Mouse (Mus musculus) liver, embryonic 11.5 days (tissue): Measurements from ENCODE around the gene Pygm. TPM values are rescaled to one million over a fixed set of nuclear protein-coding genes. Genes with fewer than 3 reads are reported as not detected.

Experiments
- ATAC-seq: fragments of 200-750 bp; cut with Nextera tagmentation; replicated peaks from 2 replicates; pipeline ENCODE4 v1.8.0; 2017; ENCODE audit warnings: moderate number of reproducible peaks, mild to moderate bottlenecking, moderate TSS enrichment, moderate library complexity; ENCODE audit not compliant: low FRiP score
- DNase-seq: peaks from one replicate; pipeline ENCODE4 v3.0.0-alpha.2; 2017; ENCODE audit warnings: low spot score
- H3K27ac ChIP-seq: fragments of 300-500 bp; sonication (generic); 2 replicates; pipeline ENCODE4 v1.5.1; 2014; ENCODE audit warnings: mild to moderate bottlenecking, low read depth, low read length, control low read depth
- H3K27me3 ChIP-seq: fragments of 300-500 bp; sonication (generic); replicated peaks from 2 replicates; pipeline ENCODE4 v1.6.1; 2014; ENCODE audit warnings: low read length, mixed read lengths; ENCODE audit not compliant: control insufficient read depth, insufficient read depth
- H3K36me3 ChIP-seq: fragments of 300-500 bp; sonication (generic); 2 replicates; pipeline ENCODE4 v1.6.1; 2014; ENCODE audit warnings: mild to moderate bottlenecking, low read length, moderate library complexity, mixed read lengths; ENCODE audit not compliant: control insufficient read depth, insufficient read depth
- H3K4me1 ChIP-seq: fragments of 300-500 bp; sonication (generic); replicated peaks from 2 replicates; pipeline ENCODE4 v1.6.1; 2014; ENCODE audit warnings: low read length, mixed read lengths; ENCODE audit not compliant: control insufficient read depth, insufficient read depth
- H3K4me2 ChIP-seq: fragments of 300-500 bp; sonication (generic); 2 replicates; pipeline ENCODE4 v1.6.1; 2014; ENCODE audit warnings: mild to moderate bottlenecking, control low read depth, moderate library complexity
- H3K4me3 ChIP-seq: fragments of 300-500 bp; sonication (generic); 2 replicates; pipeline ENCODE4 v1.5.1; 2014; ENCODE audit warnings: low read depth, low read length, control low read depth
- H3K9ac ChIP-seq: fragments of 300-500 bp; sonication (generic); 2 replicates; pipeline ENCODE4 v1.6.1; 2014; ENCODE audit warnings: low read depth, low read length, control low read depth
- H3K9me3 ChIP-seq: fragments of 300-500 bp; sonication (generic); 2 replicates; pipeline ENCODE4 v1.6.1; 2016; ENCODE audit warnings: low read length, inconsistent platforms, mixed read lengths; ENCODE audit not compliant: control insufficient read depth
- WGBS: fragments of 180-500 bp; shearing (Covaris S2); extraction: QIAGEN DNeasy Blood & Tissue Kit; methylation state at CpG from one replicate; pipeline ENCODE4 v1.1.7; 2014; 5-methylcytosine and 5-hydroxymethylcytosine counted together
- polyA plus RNA-seq: library from polyadenylated mRNA; unstranded; fragments of >200 nt; fragmentation: Nextera tagmentation; extraction: Ambion mirVana; gene quantifications from 2 replicates; pipeline ENCODE4 v1.2.1, GENCODE M21; 2014

Pygm gene
- polyA plus RNA-seq, 1 experiment from 2014 or later = 4.3 TPM

GRCm38 (mm10) chr19:6376643-6377042, 7.6 kb upstream of the Pygm start:
- Histone ChIP-seq H3K27ac (no peak overlapping the region), H3K36me3 (peaks cover 67% of the 10 kb centered on the region), H3K4me1 (no peaks in the 10 kb centered on the region; the same call in 1 of the 2 replicates), H3K9ac (no peak overlapping the region), H3K27me3 (no peaks in the 10 kb centered on the region), H3K9me3 (no peaks in the 10 kb centered on the region), H3K4me2 (no peak overlapping the region), H3K4me3 (no peak overlapping the region)
- 74% methylated on average over 2 of the region's 2 CpGs for WGBS
- DNase-seq (no peak), ATAC-seq (no peak)

GRCm38 (mm10) chr19:6377327-6378040, 6.7 kb upstream of the Pygm start:
- WGBS = 84% methylated on average over 11 of the region's 11 CpGs
- DNase-seq = no peak
- Histone ChIP-seq H3K36me3 (peaks cover 58% of the 10 kb centered on the region), H3K27me3 (no peaks in the 10 kb centered on the region), H3K4me3 (no peak overlapping the region), H3K27ac (no peak overlapping the region), H3K9ac (no peak overlapping the region), H3K4me1 (no peaks in the 10 kb centered on the region; the same call in 1 of the 2 replicates), H3K9me3 (no peaks in the 10 kb centered on the region), H3K4me2 (no peak overlapping the region)
- ATAC-seq = no peak

- ATAC-seq (no peak), DNase-seq (no peak)
- H3K9ac ChIP-seq = no peak overlapping the region
- H3K4me1 ChIP-seq = peaks cover 15% of the 10 kb centered on the region
- no peak overlapping the region for H3K4me2 ChIP-seq
- no peaks in the 10 kb centered on the region for H3K9me3 ChIP-seq
- H3K36me3 ChIP-seq = peaks cover 29% of the 10 kb centered on the region
- WGBS = 88% methylated on average over 9 of the region's 9 CpGs
- no peak overlapping the region for H3K27ac ChIP-seq
- no peak overlapping the region for H3K4me3 ChIP-seq
- H3K27me3 ChIP-seq = no peaks in the 10 kb centered on the region
Observed at GRCm38 (mm10) chr19:6380411-6381166, 3.6 kb upstream of the Pygm start.

GRCm38 (mm10) chr19:6381238-6381637, 3.0 kb upstream of the Pygm start:
- H3K4me2 ChIP-seq = no peak overlapping the region
- H3K27ac ChIP-seq = no peak overlapping the region; the same call in 1 of the 2 replicates
- DNase-seq (no peak), ATAC-seq (no peak)
- no peaks in the 10 kb centered on the region for H3K9me3 ChIP-seq
- H3K4me1 ChIP-seq = peaks cover 15% of the 10 kb centered on the region
- WGBS = 92% methylated on average over 5 of the region's 5 CpGs
- peaks cover 23% of the 10 kb centered on the region for H3K36me3 ChIP-seq
- H3K9ac ChIP-seq = no peak overlapping the region
- no peak overlapping the region for H3K4me3 ChIP-seq
- no peaks in the 10 kb centered on the region for H3K27me3 ChIP-seq

- H3K9me3 ChIP-seq = no peaks in the 10 kb centered on the region
- no peak overlapping the region for H3K4me2 ChIP-seq
- H3K27me3 ChIP-seq = no peaks in the 10 kb centered on the region
- no peak overlapping the region for H3K9ac ChIP-seq
- H3K4me3 ChIP-seq = no peak overlapping the region
- DNase-seq (no peak), ATAC-seq (no peak)
- WGBS = 58% methylated on average over 4 of the region's 4 CpGs
- peaks cover 15% of the 10 kb centered on the region for H3K4me1 ChIP-seq
- no peak overlapping the region for H3K27ac ChIP-seq
- peaks cover 12% of the 10 kb centered on the region for H3K36me3 ChIP-seq
Observed at GRCm38 (mm10) chr19:6382323-6382924, 1.8 kb upstream of the Pygm start.

GRCm38 (mm10) chr19:6383470-6383869, 729 bp upstream of the Pygm start:
- Histone ChIP-seq H3K4me2 (no peak overlapping the region), H3K9ac (no peak overlapping the region), H3K4me3 (no peak overlapping the region), H3K27ac (no peak overlapping the region), H3K36me3 (peaks cover 3% of the 10 kb centered on the region; the same call in 1 of the 2 replicates), H3K9me3 (no peaks in the 10 kb centered on the region), H3K27me3 (no peaks in the 10 kb centered on the region; the same call in 1 of the 2 replicates), H3K4me1 (peaks cover 15% of the 10 kb centered on the region)
- ATAC-seq (no peak), DNase-seq (no peak)
- WGBS = 44% methylated on average over 5 of the region's 5 CpGs

- Histone ChIP-seq H3K4me2 (no peak overlapping the region; the same call in 1 of the 2 replicates), H3K27me3 (peaks cover 2% of the 10 kb centered on the region; the same call in 1 of the 2 replicates), H3K27ac (no peak overlapping the region), H3K36me3 (no peaks in the 10 kb centered on the region), H3K4me1 (peaks cover 22% of the 10 kb centered on the region), H3K9ac (no peak overlapping the region), H3K9me3 (no peaks in the 10 kb centered on the region), H3K4me3 (no peak overlapping the region)
- DNase-seq (no peak), ATAC-seq (no peak)
- WGBS = 71% methylated on average over 11 of the region's 11 CpGs
Observed at GRCm38 (mm10) chr19:6384954-6385353, 755 bp downstream of the Pygm start.

- no peak overlapping the region for H3K4me3 ChIP-seq
Observed at GRCm38 (mm10) chr19:6385419-6385818, 1.2 kb downstream of the Pygm start.

More at GRCm38 (mm10) chr19:6385419-6385818, 1.2 kb downstream of the Pygm start:
- Histone ChIP-seq H3K27ac (no peak overlapping the region), H3K4me2 (no peak overlapping the region), H3K27me3 (peaks cover 2% of the 10 kb centered on the region; the same call in 1 of the 2 replicates), H3K36me3 (no peaks in the 10 kb centered on the region), H3K9ac (no peak overlapping the region), H3K4me1 (peaks cover 22% of the 10 kb centered on the region), H3K9me3 (no peaks in the 10 kb centered on the region)
- DNase-seq (no peak), ATAC-seq (no peak)
- WGBS = 81% methylated on average over 5 of the region's 5 CpGs
